Mouse (Mus musculus) lung, postnatal 36 days (tissue): ENCODE measurements around the gene Pgp.

ENCODE experiments used
- DNase-seq: peaks from one replicate; pipeline ENCODE4 v3.0.0; 2022; ENCODE audit warnings: mixed read lengths

Gene Pgp

GRCm38 (mm10) chr17:24461580-24461979, 8.6 kb upstream of the Pgp start:
- DNase-seq: peak; percentile 61

- DNase-seq: no peak
Observed at GRCm38 (mm10) chr17:24462932-24463331, 7.3 kb upstream of the Pgp start.

DNA sequence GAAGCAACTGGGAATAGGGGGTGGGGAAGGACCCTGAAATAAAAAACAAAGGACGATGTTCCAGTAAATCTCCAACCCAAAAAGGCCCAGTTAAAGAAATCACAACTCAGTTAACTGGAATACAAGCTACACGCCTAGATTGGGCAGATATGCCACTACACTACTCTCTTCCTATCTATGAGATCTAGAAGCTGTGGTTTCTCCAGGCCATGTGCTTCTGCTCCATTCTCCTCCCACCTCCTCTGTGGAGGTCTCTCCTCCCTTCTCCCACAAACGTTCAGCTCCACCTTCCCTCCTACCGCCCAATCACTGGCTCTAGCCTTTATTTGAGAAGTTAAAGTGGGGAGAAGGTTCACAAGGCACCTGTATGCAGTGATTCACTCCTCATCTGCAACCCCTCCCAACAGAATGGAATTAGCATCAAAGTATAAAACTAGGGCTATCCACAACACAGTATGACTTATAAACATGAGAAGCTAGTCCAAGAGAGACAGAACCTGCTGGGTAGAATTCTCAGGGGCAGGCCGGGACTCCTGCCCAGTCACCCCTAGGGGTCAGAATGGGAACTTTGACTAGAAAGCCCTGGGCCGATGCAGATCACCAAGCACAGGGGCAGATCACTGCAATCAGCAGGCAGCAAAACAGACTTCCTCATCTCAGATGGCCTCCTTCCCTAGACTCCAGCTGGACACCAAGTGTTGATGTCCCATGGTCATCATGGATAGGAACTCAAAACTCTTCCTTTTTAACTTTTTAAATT, 6.6 kb upstream of the Pgp start:
- DNase-seq: no peak

DNA sequence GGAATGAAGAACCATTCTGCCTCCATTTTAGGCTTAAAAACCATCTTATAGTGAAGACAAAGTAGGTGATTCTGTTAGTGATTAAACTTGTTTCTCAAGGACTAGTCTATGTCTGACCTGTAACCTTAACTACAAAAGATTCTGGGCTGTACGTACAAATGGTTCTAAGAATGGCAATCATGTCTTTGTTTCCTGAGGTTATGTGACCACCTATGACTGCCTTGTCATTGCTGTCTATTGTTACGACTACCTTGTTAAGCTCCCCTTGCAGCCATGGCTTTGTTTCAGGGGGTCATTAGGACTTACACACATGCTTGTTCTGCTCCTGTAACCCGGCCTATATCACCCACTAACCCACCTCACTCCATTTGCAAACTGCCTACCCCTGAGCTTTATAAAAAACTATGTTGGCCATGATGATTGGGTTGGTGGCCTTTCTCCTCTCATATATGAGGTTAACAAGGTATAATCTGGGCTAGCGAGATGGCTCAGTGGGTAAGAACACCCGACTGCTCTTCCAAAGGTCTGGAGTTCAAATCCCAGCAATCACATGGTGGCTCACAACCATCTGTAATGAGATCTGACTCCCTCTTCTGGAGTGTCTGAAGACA, 1.5 kb upstream of the Pgp start:
- no peak for DNase-seq

DNA sequence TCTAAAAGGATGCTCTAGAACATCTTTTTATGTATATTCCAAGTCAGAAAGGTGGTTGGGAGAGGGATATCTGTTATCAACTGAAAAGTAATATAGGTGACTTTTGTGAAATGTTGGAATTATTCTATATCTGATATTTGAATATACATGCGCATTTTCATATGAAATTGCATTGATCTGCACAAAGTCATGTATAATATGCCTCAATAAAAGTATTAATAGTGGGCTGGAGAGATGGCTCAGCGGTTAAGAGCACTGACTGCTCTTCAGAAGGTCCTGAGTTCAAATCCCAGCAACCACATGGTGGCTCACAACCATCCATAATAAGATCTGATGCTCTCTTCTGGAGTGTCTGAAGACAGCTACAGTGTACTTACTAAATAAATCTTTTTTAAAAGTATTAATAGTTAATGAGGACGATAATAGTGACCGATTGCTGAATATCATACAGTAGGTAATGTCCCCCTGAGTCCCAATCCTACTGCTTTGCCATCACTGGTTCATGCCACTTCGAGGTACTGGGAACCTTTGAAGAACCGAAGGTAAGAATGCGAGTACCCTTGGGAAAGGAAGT, 769 bp upstream of the Pgp start:
- no peak for DNase-seq

GRCm38 (mm10) chr17:24470701-24471527, 722 bp downstream of the Pgp start:
- DNase-seq: no peak

DNA sequence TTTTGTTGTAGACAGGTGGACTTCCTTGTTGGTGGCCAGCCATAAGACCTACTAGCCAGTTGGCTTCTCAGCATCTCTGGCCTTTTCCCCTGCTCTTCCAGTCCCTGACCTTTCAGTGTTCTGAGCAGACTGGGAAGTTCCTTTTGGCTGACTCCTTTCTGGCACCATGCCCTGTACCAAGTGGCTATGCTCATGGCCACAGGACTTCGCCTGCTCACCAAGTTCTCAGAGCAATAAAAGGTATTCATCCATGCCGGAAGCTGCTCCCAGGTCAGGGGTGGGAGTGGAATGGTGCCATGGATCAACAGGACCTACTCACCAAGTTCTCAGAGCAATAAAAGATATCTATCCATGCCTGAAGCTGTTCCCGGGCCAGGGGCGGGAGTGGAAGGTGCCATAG, 2.3 kb downstream of the Pgp start:
- DNase-seq: peak; percentile 76

DNA sequence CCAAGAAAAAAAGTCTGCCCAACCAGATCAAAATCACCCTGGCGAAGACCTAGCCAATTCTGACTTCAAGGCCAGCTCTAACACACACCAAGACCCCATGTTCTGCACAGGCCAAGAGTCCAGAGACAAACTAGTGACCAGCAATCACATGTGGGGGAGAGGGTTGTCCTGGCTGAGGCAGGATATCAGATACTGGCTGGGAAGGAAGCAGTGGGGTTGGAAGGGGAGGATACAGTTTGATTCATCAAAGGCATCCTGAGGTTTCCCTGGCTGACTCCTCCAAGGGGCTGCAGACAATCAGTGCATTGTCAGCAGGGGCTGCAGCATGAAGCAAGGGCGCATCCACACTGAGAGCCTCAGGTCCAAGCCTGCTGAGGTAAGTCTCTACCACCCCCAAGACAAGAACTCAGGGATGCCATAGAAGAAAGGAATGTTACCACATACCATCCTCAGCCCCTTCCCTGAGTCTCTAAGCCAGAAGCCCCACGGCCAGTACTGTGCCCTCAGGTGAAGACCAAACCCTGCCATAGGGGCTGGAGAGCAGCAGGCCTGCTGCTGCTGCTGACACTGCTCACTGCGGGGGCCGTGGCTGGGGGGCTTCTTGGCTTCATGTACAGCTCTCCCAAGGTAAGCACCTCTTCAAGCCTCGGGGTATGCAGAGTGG, 3.6 kb downstream of the Pgp start, which contains the start of gene Bricd5:
Gene Bricd5 (plus strand): TSS at position 273 of the 664 bp plus-strand sequence.
- no peak for DNase-seq

- DNase-seq: no peak
Observed at GRCm38 (mm10) chr17:24474557-24474956, 4.4 kb downstream of the Pgp start.

GRCm38 (mm10) chr17:24475586-24475985, 5.4 kb downstream of the Pgp start:
- no peak for DNase-seq

GRCm38 (mm10) chr17:24476022-24476776, 6.0 kb downstream of the Pgp start:
- DNase-seq: no peak

DNA sequence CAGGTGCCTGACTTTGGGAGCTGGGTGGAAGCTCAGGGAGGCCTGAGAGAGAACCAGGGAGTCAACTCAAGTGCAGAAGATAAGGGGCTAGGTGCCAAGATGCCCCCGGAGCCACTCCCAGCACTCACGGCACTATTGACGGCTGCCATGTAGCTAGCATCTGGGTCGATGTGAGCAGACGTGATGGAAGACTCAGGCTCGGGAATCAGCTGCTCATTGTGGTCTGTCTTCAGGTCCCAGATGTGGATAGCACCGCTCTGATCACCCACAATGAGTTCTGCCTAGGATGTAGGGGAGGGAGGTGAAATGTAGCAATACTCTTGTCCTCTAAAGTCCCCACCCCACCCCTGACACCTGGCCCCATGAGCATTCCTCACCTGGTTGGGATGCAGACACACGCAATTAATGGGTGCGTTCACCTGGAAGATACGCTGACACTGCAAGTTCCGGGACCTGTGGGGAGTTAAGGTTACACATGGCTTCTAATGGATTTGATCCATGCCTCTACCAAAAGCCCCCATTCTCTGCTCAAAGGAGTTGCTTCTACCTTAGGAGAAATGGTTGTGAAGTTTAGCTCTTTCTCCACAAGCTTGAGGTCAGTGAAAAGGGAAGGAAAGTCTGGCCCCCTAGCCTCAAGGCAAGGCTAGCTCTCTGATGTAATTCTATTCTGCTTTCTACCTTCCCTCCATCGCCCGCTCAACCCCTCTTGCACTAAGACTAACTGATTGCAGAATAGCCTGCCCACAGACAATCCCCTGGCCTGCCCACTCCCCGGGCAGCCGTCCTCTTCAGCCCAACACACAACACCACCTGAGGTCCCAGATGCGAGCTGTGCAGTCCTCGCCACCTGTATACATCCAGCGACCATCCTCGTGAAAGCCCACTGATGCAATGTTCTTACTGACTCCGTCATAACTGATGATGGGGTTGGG, 7.1 kb downstream of the Pgp start:
- no peak for DNase-seq

DNA sequence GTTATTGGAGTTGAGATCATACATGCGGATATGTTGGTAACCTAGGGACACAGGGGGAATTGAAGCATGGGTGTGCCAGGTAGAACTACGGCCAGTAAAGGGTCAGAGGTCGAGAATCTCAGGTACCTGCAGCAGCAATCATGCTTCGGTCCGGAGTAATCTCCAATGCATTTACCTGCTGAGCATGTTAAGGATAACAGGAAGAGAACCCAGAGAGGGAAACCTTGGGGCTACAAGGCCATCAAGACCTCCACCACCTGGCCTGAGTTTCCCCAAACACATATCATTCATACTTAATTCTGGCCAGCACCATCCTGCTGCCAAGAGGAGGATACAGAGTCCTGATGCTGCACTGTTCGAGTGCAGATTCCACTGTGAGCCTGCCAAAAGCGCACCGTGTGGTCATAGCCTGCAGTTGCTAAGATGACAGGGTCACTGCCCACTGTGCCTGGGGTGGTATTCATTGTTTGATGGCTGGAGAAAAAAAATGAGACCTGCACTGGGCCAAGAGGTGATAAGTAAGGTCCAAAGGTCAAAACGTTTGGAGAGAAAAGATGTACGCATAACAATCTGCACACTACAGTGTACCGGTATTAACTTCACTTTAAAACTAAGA, 7.9 kb downstream of the Pgp start:
- DNase-seq: no peak

GRCm38 (mm10) chr17:24478663-24479380, 8.6 kb downstream of the Pgp start, which contains the start of gene Mlst8:
Gene Mlst8, minus strand, starts transcription at chr17:24479078.
- DNase-seq: peak; percentile 98

- no peak for DNase-seq
Observed at GRCm38 (mm10) chr17:24479431-24479830, 9.2 kb downstream of the Pgp start.

DNA sequence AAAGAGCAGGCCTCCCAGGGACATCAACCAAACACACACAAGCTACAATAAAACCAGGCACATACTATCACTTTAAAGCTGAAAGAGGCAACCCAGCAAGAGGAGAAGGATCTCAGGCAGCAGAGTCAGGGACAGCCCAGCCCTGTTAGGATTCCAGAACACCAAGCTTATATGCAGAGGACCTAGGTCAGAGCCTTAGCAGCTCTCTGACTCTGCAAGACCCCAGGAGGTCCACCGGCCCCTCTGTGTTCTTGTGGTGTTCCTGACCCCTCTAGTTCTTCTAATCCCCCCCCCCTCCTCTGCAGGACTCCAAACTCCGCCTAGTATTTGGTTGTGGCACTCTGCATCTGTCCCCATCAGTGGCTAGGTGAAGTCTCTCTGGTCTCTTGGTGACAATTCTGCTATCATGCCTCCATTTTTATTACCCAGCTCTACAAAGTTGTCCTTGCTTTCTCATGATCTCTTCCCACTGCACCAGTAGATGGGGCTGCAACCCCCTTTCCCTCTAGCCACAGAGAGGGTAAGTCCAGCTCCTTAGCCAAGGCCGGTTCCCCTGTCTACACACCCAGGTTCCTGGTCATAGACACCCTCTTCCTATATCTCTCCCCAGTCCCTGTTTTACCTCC, 10.1 kb downstream of the Pgp start:
- no peak for DNase-seq

DNA sequence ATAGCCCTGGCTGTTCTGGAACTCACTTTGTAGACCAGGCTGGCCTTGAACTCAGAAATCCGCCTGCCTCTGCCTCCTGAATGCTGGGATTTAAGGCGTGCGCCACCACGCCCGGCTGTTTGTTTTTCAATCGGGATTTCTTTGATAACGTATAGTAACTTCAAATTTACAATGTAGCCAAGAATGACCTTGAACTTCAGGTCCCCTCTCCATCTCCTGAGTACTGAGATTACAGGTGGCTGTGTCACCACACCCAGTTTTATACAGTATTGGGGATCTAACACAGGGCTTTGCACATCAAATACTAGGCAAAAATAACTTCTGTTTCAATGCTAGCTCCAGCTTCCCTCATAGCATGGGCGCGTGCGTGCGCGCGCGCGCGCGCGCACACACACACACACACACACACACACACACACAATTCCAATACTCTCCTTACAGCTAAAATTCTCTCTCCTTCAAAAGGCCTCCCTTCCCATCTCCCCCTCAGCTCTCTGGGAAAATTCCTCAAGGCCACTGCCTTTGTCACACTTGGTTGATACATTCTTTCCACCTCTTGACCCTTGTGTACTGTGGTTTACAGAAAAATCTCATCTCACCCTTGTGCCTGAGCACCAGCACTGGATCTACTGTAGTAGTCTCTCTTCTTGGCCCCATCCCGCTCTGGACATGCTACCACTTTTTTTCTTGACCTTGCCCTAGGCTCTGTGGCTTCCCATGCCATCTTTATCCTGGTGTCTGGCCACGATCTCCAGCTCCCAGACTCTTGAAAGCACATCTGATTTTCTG, 11.0 kb downstream of the Pgp start:
- no peak for DNase-seq

DNA sequence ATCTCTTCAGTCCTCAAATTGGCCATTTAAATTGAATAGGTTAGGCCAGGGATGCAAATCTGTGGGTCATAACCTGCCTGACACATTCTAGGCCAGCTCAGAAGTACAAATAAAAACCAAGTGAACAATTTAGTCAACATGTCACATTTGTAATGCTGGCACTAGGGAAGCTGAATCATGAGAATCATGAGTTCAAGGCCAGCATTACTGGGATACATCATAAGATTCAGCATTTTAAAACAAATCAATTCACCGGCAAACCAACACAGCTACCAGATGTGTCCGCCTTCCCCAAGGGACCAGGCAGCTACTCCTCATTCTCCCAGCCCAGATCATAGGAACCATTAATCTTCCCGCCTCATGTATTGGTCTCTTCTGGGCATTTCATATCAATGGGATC, 13.3 kb downstream of the Pgp start:
- no peak for DNase-seq
